Mouse (Mus musculus) cerebellum, postnatal 14 days (tissue): Measurements from ENCODE around the gene Prm2.
A peak's percentile ranks its signal among the peaks of the same experiment; 100 is the strongest.

Source experiments
- DNase-seq, 2 experiments: peaks; one replicate each; pipeline ENCODE4 v3.0.0; 2021; ENCODE audit warnings: mixed read lengths in 2 of 2

Prm2 gene

GRCm38 (mm10) chr16:10773543-10773942 is 22.4 kb downstream of the Prm2 start:
- DNase-seq, result no peak

- no peak for DNase-seq
Observed at GRCm38 (mm10) chr16:10771769-10772510, 24.0 kb downstream of the Prm2 start.

GRCm38 (mm10) chr16:10770531-10771325 is 25.2 kb downstream of the Prm2 start:
- no peak for DNase-seq

GRCm38 (mm10) chr16:10769661-10770060 is 26.3 kb downstream of the Prm2 start:
- no peak for DNase-seq

- no peak for DNase-seq
Observed at GRCm38 (mm10) chr16:10768821-10769220, 27.1 kb downstream of the Prm2 start.

GRCm38 (mm10) chr16:10767158-10767557 is 28.8 kb downstream of the Prm2 start:
- peak; percentile 82 to 88 for DNase-seq

GRCm38 (mm10) chr16:10764323-10764722 is 31.6 kb downstream of the Prm2 start:
- DNase-seq, result no peak

- DNase-seq, result no peak
Observed at GRCm38 (mm10) chr16:10763540-10764264, 32.2 kb downstream of the Prm2 start.

GRCm38 (mm10) chr16:10762569-10763180 is 33.3 kb downstream of the Prm2 start:
- no peak for DNase-seq

- DNase-seq, result no peak
Observed at GRCm38 (mm10) chr16:10761182-10761581, 34.8 kb downstream of the Prm2 start.

- DNase-seq, result no peak
Observed at GRCm38 (mm10) chr16:10756168-10756567, 39.8 kb downstream of the Prm2 start.

GRCm38 (mm10) chr16:10754521-10755296 is 41.2 kb downstream of the Prm2 start:
- no peak for DNase-seq

GRCm38 (mm10) chr16:10749824-10750223 is 46.1 kb downstream of the Prm2 start:
- peak; percentile 87 to 91 for DNase-seq

GRCm38 (mm10) chr16:10749226-10749625 is 46.7 kb downstream of the Prm2 start:
- DNase-seq, result no peak
